Mouse (Mus musculus): ENCODE measurements at regions not wholly inside any gene's neighbourhood (a gene's known extent, or its start where the extent isn't known, plus 50 kb on each side); places are given as distances from the start of the nearest gene placed in this dataset.

- Histone ChIP-seq H3K9ac (ENCODE audit: insufficient read depth, low read depth) (no peak overlapping the region), H3K9me3 (replicated peaks; ENCODE audit: low read length) (no peaks in the 10 kb centered on the region)
- dilution Hi-C loops (cut with MboI; ENCODE audit: extremely low pct_ligation_motif_present, extremely low pct_unique_long_range_greater_than_20kb, low sequenced_read_pairs): no loop called here
Measured at GRCm38 (mm10) chr4:58677701-58678385, 109.7 kb downstream of the Olfr267 start.

GRCm38 (mm10) chr4:58671406-58672035 lies 116.0 kb downstream of the Olfr267 start:
- Histone ChIP-seq H3K79me2 (replicated peaks; ENCODE audit: control insufficient read depth, extremely low read depth, insufficient read depth, poor library complexity, severe bottlenecking) (no peaks in the 10 kb centered on the region), H3K9me3 (replicated peaks; ENCODE audit: low read length) (no peaks in the 10 kb centered on the region), H3K4me3 (replicated peaks in 1 of 3; ENCODE audit: low read depth in 2 of 3, low read length in 2 of 3, poor library complexity in 1 of 3) (no peak overlapping the region), H3K27ac (ENCODE audit: insufficient read depth, low read depth) (no peak overlapping the region), H3K36me3 (replicated peaks in 1 of 2; ENCODE audit: control insufficient read depth in 1 of 2, insufficient read depth in 1 of 2, low read length in 1 of 2) (no peaks in the 10 kb centered on the region), H3K9ac (ENCODE audit: insufficient read depth, low read depth) (no peak overlapping the region), H3K4me1 (ENCODE audit: control insufficient read depth in 1 of 2, insufficient read depth in 2 of 2) (peaks cover 0 to 2% of the 10 kb centered on the region in 2 experiments; a peak in 1 of 4 replicates), H3K27me3 (replicated peaks) (no peaks in the 10 kb centered on the region), H3K4me2 (ENCODE audit: insufficient read depth, low read depth, poor library complexity, severe bottlenecking) (no peak overlapping the region)
- TF ChIP-seq CHD1 (IDR thresholded peaks at IDR 0.05; ENCODE audit: low read depth, low read length) (no peak), PAX5 (IDR thresholded peaks at IDR 0.05; ENCODE audit: low read length) (no peak), IRF4 (IDR thresholded peaks at IDR 0.05; ENCODE audit: low read depth, low read length) (no peak), MXI1 (IDR thresholded peaks at IDR 0.05; ENCODE audit: low read depth, low read length) (no peak), POLR2AphosphoS2 (IDR thresholded peaks at IDR 0.05; ENCODE audit: low read depth, low read length) (no peak), EP300 (IDR thresholded peaks at IDR 0.05; ENCODE audit: low read length) (no peak), MEF2A (IDR thresholded peaks at IDR 0.05; ENCODE audit: borderline replicate concordance, low read depth, low read length) (no peak), JUN (IDR thresholded peaks at IDR 0.05; ENCODE audit: insufficient read depth, low read depth, low read length) (no peak)
- dilution Hi-C loops (cut with MboI; ENCODE audit: extremely low pct_ligation_motif_present, extremely low pct_unique_long_range_greater_than_20kb, low sequenced_read_pairs) (no loop called here), in situ Hi-C loops (cut with MboI; ENCODE audit: low pct_ligation_motif_present, low pct_unique_long_range_greater_than_20kb, low sequenced_read_pairs) (no loop called here)
- DNase-seq (ENCODE audit: extremely low read depth): no peak

More at GRCm38 (mm10) chr4:58677701-58678385, 109.7 kb downstream of the Olfr267 start:
- in situ Hi-C loops (cut with MboI; ENCODE audit: low pct_ligation_motif_present, low pct_unique_long_range_greater_than_20kb, low sequenced_read_pairs): no loop called here
- DNase-seq (ENCODE audit: extremely low read depth): no peak
- TF ChIP-seq TBP (conservative IDR thresholded peaks at IDR 0.05; ENCODE audit: low read depth, low read length): no peak
- no peak for TF ChIP-seq MEF2A (IDR thresholded peaks at IDR 0.05; ENCODE audit: borderline replicate concordance, low read depth, low read length)
- no peak for TF ChIP-seq USF2 (conservative IDR thresholded peaks at IDR 0.05; ENCODE audit: low read depth, low read length)
- TF ChIP-seq KAT2A (IDR thresholded peaks at IDR 0.05; ENCODE audit: insufficient replicate concordance, low read length): no peak
- TF ChIP-seq MAX (IDR thresholded peaks at IDR 0.05; ENCODE audit: low read length): no peak
- no peak for TF ChIP-seq RCOR1 (conservative IDR thresholded peaks at IDR 0.05; ENCODE audit: low read depth, low read length)
- no peak for TF ChIP-seq NELFE (IDR thresholded peaks at IDR 0.05; ENCODE audit: low read depth, low read length)
- no peak for TF ChIP-seq ZC3H11A (IDR thresholded peaks at IDR 0.05; ENCODE audit: low read depth, low read length)
- no peak for TF ChIP-seq BHLHE40 (IDR thresholded peaks at IDR 0.05; ENCODE audit: low read depth, low read length)
- no peak for TF ChIP-seq GABPA (IDR thresholded peaks at IDR 0.05; ENCODE audit: insufficient replicate concordance, low read depth, low read length)
- no peaks in the 10 kb centered on the region for H3K79me2 ChIP-seq (replicated peaks; ENCODE audit: control insufficient read depth, extremely low read depth, insufficient read depth, poor library complexity, severe bottlenecking)
- H3K27me3 ChIP-seq (replicated peaks): no peaks in the 10 kb centered on the region
- H3K4me1 ChIP-seq (ENCODE audit: control insufficient read depth in 1 of 2, insufficient read depth in 2 of 2): no peaks in the 10 kb centered on the region
- no peak overlapping the region for H3K4me2 ChIP-seq (ENCODE audit: insufficient read depth, low read depth, poor library complexity, severe bottlenecking)
- H3K4me3 ChIP-seq (replicated peaks in 1 of 3; ENCODE audit: low read depth in 2 of 3, low read length in 2 of 3, poor library complexity in 1 of 3): no peak overlapping the region
- no peak overlapping the region for H3K27ac ChIP-seq (ENCODE audit: insufficient read depth, low read depth)
- no peaks in the 10 kb centered on the region for H3K36me3 ChIP-seq (replicated peaks in 1 of 2; ENCODE audit: control insufficient read depth in 1 of 2, insufficient read depth in 1 of 2, low read length in 1 of 2)
